ENCODE assay signal across 14 mouse cellular contexts in the genomic region with DNA sequence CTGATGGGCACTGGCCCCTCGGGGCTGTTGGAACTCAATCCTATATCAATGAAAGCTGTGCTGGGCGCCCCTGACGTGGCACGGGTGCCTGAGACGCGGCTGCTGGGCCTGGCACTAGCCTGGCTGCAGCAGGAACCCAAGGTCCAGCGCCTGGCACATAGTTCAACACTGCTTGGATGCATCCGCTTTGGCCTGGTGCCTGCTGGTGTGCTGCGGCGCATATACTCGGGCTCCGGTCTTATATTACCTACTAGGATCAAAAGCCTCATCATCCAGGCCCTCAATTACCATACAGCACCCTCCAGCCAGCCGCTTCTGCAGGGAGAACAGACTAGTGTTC. TPM values are rescaled to one million over a fixed set of nuclear protein-coding genes. Genes with fewer than 3 reads are reported as not detected.
A peak's percentile ranks its signal among the peaks of the same experiment; 100 is the strongest.
DNase-seq lines count a peak whose midpoint lies in the region; ATAC-seq and TF ChIP-seq lines count a peak whose summit lies in the region.
"Had no signal": no experiment of that assay in that cellular context is flagged by ENCODE, and none has a peak within 500 bp of the region (broad histone marks: within the 10 kb centered on the region; RNA-seq: fewer than 3 reads in every experiment).

No protein-coding gene starts in this region.

- no peak overlapping the region for H3K4me2 ChIP-seq in forebrain, postnatal 0 days (ENCODE audit: low read depth)
- H3K4me2 ChIP-seq in forebrain, embryonic 14.5 days (ENCODE audit: low read length) = no peak overlapping the region
- no peak overlapping the region for H3K4me2 ChIP-seq in midbrain, embryonic 15.5 days
- H3K4me2 ChIP-seq in midbrain, embryonic 13.5 days (replicated peaks) = no peak overlapping the region
- H3K4me2 ChIP-seq in neural tube, embryonic 15.5 days = no peak overlapping the region
- no peak overlapping the region for H3K4me2 ChIP-seq in heart, embryonic 11.5 days

- H3K9me3 ChIP-seq in forebrain, postnatal 0 days (ENCODE audit: low read length) = no peaks in the 10 kb centered on the region
- H3K9me3 ChIP-seq in forebrain, embryonic 14.5 days (replicated peaks; ENCODE audit: control insufficient read depth, low read length) = no peaks in the 10 kb centered on the region
- no peaks in the 10 kb centered on the region for H3K9me3 ChIP-seq in midbrain, embryonic 15.5 days
- no peaks in the 10 kb centered on the region for H3K9me3 ChIP-seq in midbrain, embryonic 13.5 days
- H3K9me3 ChIP-seq in neural tube, embryonic 15.5 days (replicated peaks) = no peaks in the 10 kb centered on the region
- no peaks in the 10 kb centered on the region for H3K9me3 ChIP-seq in heart, embryonic 11.5 days (replicated peaks; ENCODE audit: control insufficient read depth, low read length)
- H3K9me3 ChIP-seq: limb, embryonic 13.5 days had no signal

- H3K36me3 ChIP-seq in forebrain, postnatal 0 days (ENCODE audit: insufficient read depth) = no peaks in the 10 kb centered on the region
- no peaks in the 10 kb centered on the region for H3K36me3 ChIP-seq in forebrain, embryonic 14.5 days (ENCODE audit: control insufficient read depth, insufficient read depth, low read length)
- H3K36me3 ChIP-seq in midbrain, embryonic 15.5 days (replicated peaks) = no peaks in the 10 kb centered on the region
- H3K36me3 ChIP-seq in midbrain, embryonic 13.5 days = no peaks in the 10 kb centered on the region
- H3K36me3 ChIP-seq in neural tube, embryonic 15.5 days = no peaks in the 10 kb centered on the region
- no peaks in the 10 kb centered on the region for H3K36me3 ChIP-seq in heart, embryonic 11.5 days (ENCODE audit: control insufficient read depth, insufficient read depth, low read length)
- H3K36me3 ChIP-seq: limb, embryonic 13.5 days had no signal

- no peak for DNase-seq in forebrain, postnatal 0 days
- DNase-seq in forebrain, embryonic 14.5 days (ENCODE audit: low spot score) = no peak
- DNase-seq in cerebellum, postnatal 10 days = peak; percentile 57 to 65
- no peak for DNase-seq in left cerebral cortex, adult 8-10 months (ENCODE audit: low spot score in 2 of 2)
- DNase-seq: layer of hippocampus, postnatal 36 days had no signal

- no peaks in the 10 kb centered on the region for H3K4me1 ChIP-seq in forebrain, postnatal 0 days (ENCODE audit: insufficient read depth)
- H3K4me1 ChIP-seq in forebrain, embryonic 14.5 days (ENCODE audit: control insufficient read depth, insufficient read depth, low read length) = no peaks in the 10 kb centered on the region
- H3K4me1 ChIP-seq in midbrain, embryonic 15.5 days = 0 out of 2 replicates have a peak, but pooled peaks cover 3% of the 10 kb centered on the region
- peaks cover 8% of the 10 kb centered on the region; the same call in 1 of the 2 replicates for H3K4me1 ChIP-seq in midbrain, embryonic 13.5 days (replicated peaks)
- peaks cover 7% of the 10 kb centered on the region for H3K4me1 ChIP-seq in neural tube, embryonic 15.5 days
- no peaks in the 10 kb centered on the region for H3K4me1 ChIP-seq in heart, embryonic 11.5 days (ENCODE audit: control insufficient read depth, insufficient read depth, low read length)

- WGBS in forebrain, postnatal 0 days = 81% methylated on average over 13 of the region's 13 CpGs
- 88% methylated on average over 13 of the region's 13 CpGs for WGBS in forebrain, embryonic 14.5 days
- 86% methylated on average over 13 of the region's 13 CpGs for WGBS in midbrain, embryonic 15.5 days
- 89% methylated on average over 13 of the region's 13 CpGs for WGBS in midbrain, embryonic 13.5 days
- 78% methylated on average over 13 of the region's 13 CpGs for WGBS in neural tube, embryonic 15.5 days
- WGBS in heart, embryonic 11.5 days (ENCODE audit: insufficient replicate concordance) = 83% methylated on average over 13 of the region's 13 CpGs

- peak; percentile 12 for ATAC-seq in forebrain, postnatal 0 days
- ATAC-seq in forebrain, embryonic 14.5 days = no peak; the same call in 1 of the 2 replicates
- 0 out of 2 replicates have a peak, but pooled peaks have one; percentile 35 for ATAC-seq in midbrain, embryonic 15.5 days (replicated peaks)
- no peak; the same call in 1 of the 2 replicates for ATAC-seq in midbrain, embryonic 13.5 days
- 0 out of 2 replicates have a peak, but pooled peaks have one; percentile 51 for ATAC-seq in neural tube, embryonic 15.5 days (ENCODE audit: low FRiP score)
- ATAC-seq in heart, embryonic 11.5 days (replicated peaks; ENCODE audit: insufficient number of reproducible peaks, low FRiP score, low TSS enrichment) = no peak
- ATAC-seq: intestine, embryonic 16.5 days had no signal

- H3K9ac ChIP-seq in forebrain, postnatal 0 days = no peak overlapping the region
- no peak overlapping the region for H3K9ac ChIP-seq in forebrain, embryonic 14.5 days (ENCODE audit: low read length)
- no peak overlapping the region for H3K9ac ChIP-seq in midbrain, embryonic 15.5 days
- H3K9ac ChIP-seq in midbrain, embryonic 13.5 days (replicated peaks) = no peak overlapping the region
- H3K9ac ChIP-seq in neural tube, embryonic 15.5 days (replicated peaks) = no peak overlapping the region
- no peak overlapping the region for H3K9ac ChIP-seq in heart, embryonic 11.5 days (ENCODE audit: low read depth, low read length)
- H3K9ac ChIP-seq: limb, embryonic 13.5 days had no signal

- TF ChIP-seq CTCF in forebrain, postnatal 0 days (IDR thresholded peaks at IDR 0.05; ENCODE audit: low read depth) = no peak

- H3K27me3 ChIP-seq in forebrain, postnatal 0 days (ENCODE audit: insufficient read depth, low read length) = no peaks in the 10 kb centered on the region
- no peaks in the 10 kb centered on the region for H3K27me3 ChIP-seq in forebrain, embryonic 14.5 days (replicated peaks; ENCODE audit: control insufficient read depth, insufficient read depth, low read length)
- H3K27me3 ChIP-seq in midbrain, embryonic 15.5 days (replicated peaks) = 0 out of 2 replicates have a peak, but pooled peaks cover 3% of the 10 kb centered on the region
- peaks cover 9% of the 10 kb centered on the region; the same call in 1 of the 2 replicates for H3K27me3 ChIP-seq in midbrain, embryonic 13.5 days
- no peaks in the 10 kb centered on the region for H3K27me3 ChIP-seq in neural tube, embryonic 15.5 days (replicated peaks)
- H3K27me3 ChIP-seq in heart, embryonic 11.5 days (ENCODE audit: control insufficient read depth, insufficient read depth, low read length) = peaks cover 7% of the 10 kb centered on the region; the same call in 1 of the 2 replicates

- no peak overlapping the region for H3K27ac ChIP-seq in forebrain, postnatal 0 days (ENCODE audit: low read depth, low read length)
- H3K27ac ChIP-seq in forebrain, embryonic 14.5 days (ENCODE audit: low read depth, low read length) = no peak overlapping the region
- no peak overlapping the region for H3K27ac ChIP-seq in midbrain, embryonic 15.5 days
- H3K27ac ChIP-seq in midbrain, embryonic 13.5 days = no peak overlapping the region
- no peak overlapping the region for H3K27ac ChIP-seq in neural tube, embryonic 15.5 days (replicated peaks)
- H3K27ac ChIP-seq in heart, embryonic 11.5 days (ENCODE audit: low read depth, low read length) = no peak overlapping the region
- H3K27ac ChIP-seq: limb, embryonic 13.5 days had no signal

- H3K4me3 ChIP-seq in forebrain, postnatal 0 days (ENCODE audit: low read depth, low read length) = no peak overlapping the region
- no peak overlapping the region for H3K4me3 ChIP-seq in forebrain, embryonic 14.5 days (ENCODE audit: low read depth, low read length)
- no peak overlapping the region for H3K4me3 ChIP-seq in midbrain, embryonic 15.5 days
- no peak overlapping the region for H3K4me3 ChIP-seq in midbrain, embryonic 13.5 days (replicated peaks)
- H3K4me3 ChIP-seq in neural tube, embryonic 15.5 days (replicated peaks) = no peak overlapping the region
- no peak overlapping the region for H3K4me3 ChIP-seq in heart, embryonic 11.5 days (ENCODE audit: low read depth, low read length)

RNA-seq across cellular contexts. Expression of a gene that starts 0.7 kb away (rescaled TPM):
- 0.15 TPM in 1 of 2 replicates, not detected in the other for total RNA-seq in forebrain, postnatal 0 days (2014; rRNA removed)
- polyA plus RNA-seq in forebrain, postnatal 0 days (2015; fragmentation: Nextera tagmentation; extraction: Ambion mirVana) = 0.77 and 1.4 TPM in 2 replicates
- polyA plus RNA-seq in forebrain, embryonic 14.5 days (2014; fragmentation: Nextera tagmentation; extraction: Ambion mirVana) = 1.2 TPM in 2 replicates
- 2.9 and 3.0 TPM in 2 replicates for polyA plus RNA-seq in midbrain, embryonic 15.5 days (2015; fragmentation: Nextera tagmentation; extraction: Ambion mirVana)
- polyA plus RNA-seq in midbrain, embryonic 13.5 days (2015; fragmentation: Nextera tagmentation; extraction: Ambion mirVana) = 2.3 and 2.6 TPM in 2 replicates
- 1.5 and 1.6 TPM in 2 replicates for polyA plus RNA-seq in neural tube, embryonic 15.5 days (2015; fragmentation: Nextera tagmentation; extraction: Ambion mirVana)
- polyA plus RNA-seq in heart, embryonic 11.5 days (2014; fragmentation: Nextera tagmentation; extraction: Ambion mirVana) = 0.25 and 0.39 TPM in 2 replicates
- under 1 TPM in 1 of 4 experiments, not detected in 3; 0.27 TPM for total RNA-seq in left cerebral cortex, adult 8-10 months (2022)
- total RNA-seq: neutrophil, adult 5-6 weeks had no signal
- polyA plus RNA-seq: gonadal fat pad, adult 2 months; liver, embryonic 16.5 days had no signal

Comparison
In these comparisons a context has a peak if more than half of its experiments do, and no peak if none do; other contexts are left out.
1. ATAC-seq: peak in forebrain, postnatal 0 days (single experiment), midbrain, embryonic 15.5 days (single experiment) and neural tube, embryonic 15.5 days (single experiment); none in forebrain, embryonic 14.5 days (single experiment), midbrain, embryonic 13.5 days (single experiment) and heart, embryonic 11.5 days (single experiment).
2. DNase-seq: peak in cerebellum, postnatal 10 days (2 of 2); none in forebrain, postnatal 0 days (single experiment), forebrain, embryonic 14.5 days (single experiment) and left cerebral cortex, adult 8-10 months (0 of 2).